Mouse (Mus musculus) stomach, embryonic 14.5 days (tissue): ENCODE measurements around the gene Rock2. TPM values are rescaled to one million over a fixed set of nuclear protein-coding genes. Genes with fewer than 3 reads are reported as not detected.

Source experiments
- ATAC-seq: fragments of 200-750 bp; cut with Nextera tagmentation; 2 replicates; pipeline ENCODE4 v1.8.0; 2017; ENCODE audit warnings: low read depth, moderate TSS enrichment; ENCODE audit not compliant: insufficient number of reproducible peaks, insufficient read depth, low FRiP score
- H3K27ac ChIP-seq: fragments of 300-500 bp; sonication (generic); 2 replicates; pipeline ENCODE4 v1.5.1; 2014; ENCODE audit warnings: mild to moderate bottlenecking, low read length, moderate library complexity, mixed read lengths
- H3K27me3 ChIP-seq: fragments of 300-500 bp; sonication (generic); 2 replicates; pipeline ENCODE4 v1.6.1; 2014; ENCODE audit warnings: low read length, control low read depth, mixed read lengths; ENCODE audit not compliant: control insufficient read depth, insufficient read depth
- H3K36me3 ChIP-seq: fragments of 300-500 bp; sonication (generic); 2 replicates; pipeline ENCODE4 v1.6.1; 2014; ENCODE audit warnings: mild to moderate bottlenecking, control low read depth, low read length, moderate library complexity, mixed read lengths; ENCODE audit not compliant: control insufficient read depth, insufficient read depth
- H3K4me1 ChIP-seq: fragments of 300-500 bp; sonication (generic); 2 replicates; pipeline ENCODE4 v1.6.1; 2014; ENCODE audit warnings: low read length, control low read depth, mixed read lengths; ENCODE audit not compliant: control insufficient read depth, insufficient read depth
- H3K4me2 ChIP-seq: fragments of 300-500 bp; sonication (generic); replicated peaks from 2 replicates; pipeline ENCODE4 v1.6.1; 2014; ENCODE audit warnings: low read depth, low read length, control low read depth
- H3K4me3 ChIP-seq: fragments of 300-500 bp; sonication (generic); 2 replicates; pipeline ENCODE4 v1.5.1; 2014; ENCODE audit warnings: low read depth, low read length, control low read depth
- H3K9ac ChIP-seq: fragments of 300-500 bp; sonication (generic); replicated peaks from 2 replicates; pipeline ENCODE4 v1.6.1; 2014; ENCODE audit warnings: low read depth, mild to moderate bottlenecking, control low read depth, low read length, moderate library complexity, mixed read lengths
- H3K9me3 ChIP-seq: fragments of 300-500 bp; sonication (generic); 2 replicates; pipeline ENCODE4 v1.6.1; 2016; ENCODE audit warnings: low read depth, low read length, control low read depth; ENCODE audit not compliant: control insufficient read depth
- WGBS: fragments of 180-500 bp; shearing (Covaris S2); extraction: QIAGEN DNeasy Blood & Tissue Kit; methylation state at CpG from one replicate; pipeline ENCODE4 v1.1.7; 2014; 5-methylcytosine and 5-hydroxymethylcytosine counted together
- polyA plus RNA-seq: library from polyadenylated mRNA; unstranded; fragments of >200 nt; fragmentation: Nextera tagmentation; extraction: Ambion mirVana; gene quantifications from 2 replicates; pipeline ENCODE4 v1.2.1, GENCODE M21; 2014

The Rock2 gene
- polyA plus RNA-seq, 1 experiment from 2014 or later: 25.5 TPM

- WGBS: 84% methylated on average over 2 of the region's 2 CpGs
- H3K9me3 ChIP-seq: no peaks in the 10 kb centered on the region
- no peaks in the 10 kb centered on the region for H3K27me3 ChIP-seq
- no peak overlapping the region for H3K4me3 ChIP-seq
- no peak overlapping the region for H3K4me2 ChIP-seq
- peaks cover 21% of the 10 kb centered on the region for H3K36me3 ChIP-seq
- ATAC-seq: no peak
- no peaks in the 10 kb centered on the region for H3K4me1 ChIP-seq
- H3K27ac ChIP-seq: no peak overlapping the region
- no peak overlapping the region for H3K9ac ChIP-seq
Measured at GRCm38 (mm10) chr12:16927889-16928288, 33.2 kb downstream of the Rock2 start.

- no peak overlapping the region for H3K27ac ChIP-seq
- no peak overlapping the region for H3K9ac ChIP-seq
- no peak overlapping the region for H3K4me2 ChIP-seq
- whole genome bisulfite sequencing: 56% methylated on average over 1 of the region's 1 CpGs
- no peak overlapping the region for H3K4me3 ChIP-seq
- no peaks in the 10 kb centered on the region for H3K4me1 ChIP-seq
- H3K9me3 ChIP-seq: no peaks in the 10 kb centered on the region
- no peaks in the 10 kb centered on the region for H3K27me3 ChIP-seq
- H3K36me3 ChIP-seq: peaks cover 12% of the 10 kb centered on the region
- ATAC-seq: no peak
Measured at GRCm38 (mm10) chr12:16934423-16934822, 39.7 kb downstream of the Rock2 start.

DNA sequence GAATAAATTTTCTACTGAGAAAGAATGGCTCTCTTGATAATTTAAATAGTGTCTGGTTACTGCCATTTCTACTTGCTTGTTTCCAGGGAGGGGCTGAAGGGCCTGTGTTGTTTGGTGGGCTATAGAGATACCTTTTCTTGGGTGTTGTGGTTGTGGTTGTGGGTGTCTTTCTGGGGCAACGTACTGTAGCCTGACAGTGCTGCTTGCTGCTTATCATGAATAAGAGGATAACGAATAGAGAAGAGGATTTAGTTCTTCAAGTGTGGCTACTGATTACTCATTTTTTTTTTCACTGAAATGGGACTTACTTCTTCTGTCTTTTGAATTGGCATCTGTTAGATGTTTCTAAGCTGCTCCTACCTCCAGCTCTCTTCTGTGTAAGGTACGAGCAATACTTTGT lies 47.3 kb downstream of the Rock2 start:
- Histone ChIP-seq H3K27ac (no peak overlapping the region), H3K4me2 (no peak overlapping the region), H3K4me1 (no peaks in the 10 kb centered on the region), H3K9ac (no peak overlapping the region), H3K27me3 (no peaks in the 10 kb centered on the region), H3K36me3 (peaks cover 12% of the 10 kb centered on the region), H3K9me3 (no peaks in the 10 kb centered on the region), H3K4me3 (no peak overlapping the region)
- WGBS: 82% methylated on average over 3 of the region's 3 CpGs
- ATAC-seq: no peak

DNA sequence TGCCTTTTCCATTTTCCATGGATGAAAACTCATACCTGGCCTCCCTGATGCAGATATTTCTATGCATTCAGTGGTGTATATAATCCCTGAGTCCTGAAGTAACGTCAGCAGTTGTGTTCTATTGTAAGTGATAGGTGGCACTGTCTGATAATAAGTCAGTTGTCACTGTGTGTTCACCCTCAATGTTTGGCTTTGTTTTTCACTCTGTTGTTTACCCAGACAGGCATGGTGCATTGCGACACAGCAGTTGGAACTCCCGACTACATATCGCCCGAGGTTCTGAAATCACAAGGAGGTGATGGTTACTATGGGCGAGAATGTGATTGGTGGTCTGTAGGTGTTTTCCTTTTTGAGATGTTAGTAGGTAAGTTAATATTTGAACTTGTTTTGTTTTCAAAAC lies 53.5 kb downstream of the Rock2 start:
- H3K9ac ChIP-seq: no peak overlapping the region
- no peak for ATAC-seq
- 91% methylated on average over 6 of the region's 6 CpGs for WGBS
- no peak overlapping the region for H3K4me3 ChIP-seq
- no peaks in the 10 kb centered on the region for H3K4me1 ChIP-seq
- no peak overlapping the region for H3K27ac ChIP-seq
- H3K27me3 ChIP-seq: no peaks in the 10 kb centered on the region
- no peak overlapping the region for H3K4me2 ChIP-seq
- H3K9me3 ChIP-seq: no peaks in the 10 kb centered on the region
- peaks cover 15% of the 10 kb centered on the region for H3K36me3 ChIP-seq

DNA sequence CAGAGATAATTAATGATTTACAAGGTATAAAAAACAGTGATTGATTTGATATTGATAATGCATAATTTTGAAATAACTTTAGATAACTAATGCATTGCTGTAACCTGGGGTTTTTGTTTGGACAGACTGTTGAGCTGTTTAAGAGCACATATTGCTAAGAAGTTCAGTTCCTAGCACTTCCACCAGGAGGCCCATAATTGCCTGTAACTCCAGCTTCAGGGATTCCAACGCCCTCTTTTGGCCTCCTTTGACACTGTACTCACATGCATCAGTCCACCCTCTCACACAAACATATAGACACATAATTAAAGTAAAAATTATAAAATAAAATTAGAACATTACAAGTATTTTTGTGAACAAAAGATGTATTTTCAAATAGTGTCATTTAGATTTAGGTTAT lies 64.2 kb downstream of the Rock2 start:
- 67% methylated on average over 1 of the region's 1 CpGs for WGBS
- peaks cover 38% of the 10 kb centered on the region for H3K36me3 ChIP-seq

GRCm38 (mm10) chr12:16963354-16963753 lies 68.7 kb downstream of the Rock2 start:
- Histone ChIP-seq H3K36me3 (peaks cover 41% of the 10 kb centered on the region), H3K4me3 (no peak overlapping the region), H3K27ac (no peak overlapping the region), H3K9me3 (no peaks in the 10 kb centered on the region), H3K9ac (no peak overlapping the region), H3K4me1 (no peaks in the 10 kb centered on the region), H3K4me2 (no peak overlapping the region), H3K27me3 (no peaks in the 10 kb centered on the region)
- WGBS: 85% methylated on average over 2 of the region's 2 CpGs
- no peak for ATAC-seq

More for the DNA sequence above, 64.2 kb downstream of the Rock2 start:
- Histone ChIP-seq H3K4me1 (no peaks in the 10 kb centered on the region), H3K27ac (no peak overlapping the region), H3K9me3 (no peaks in the 10 kb centered on the region), H3K4me3 (no peak overlapping the region), H3K4me2 (no peak overlapping the region), H3K27me3 (no peaks in the 10 kb centered on the region), H3K9ac (no peak overlapping the region)
- ATAC-seq: no peak

DNA sequence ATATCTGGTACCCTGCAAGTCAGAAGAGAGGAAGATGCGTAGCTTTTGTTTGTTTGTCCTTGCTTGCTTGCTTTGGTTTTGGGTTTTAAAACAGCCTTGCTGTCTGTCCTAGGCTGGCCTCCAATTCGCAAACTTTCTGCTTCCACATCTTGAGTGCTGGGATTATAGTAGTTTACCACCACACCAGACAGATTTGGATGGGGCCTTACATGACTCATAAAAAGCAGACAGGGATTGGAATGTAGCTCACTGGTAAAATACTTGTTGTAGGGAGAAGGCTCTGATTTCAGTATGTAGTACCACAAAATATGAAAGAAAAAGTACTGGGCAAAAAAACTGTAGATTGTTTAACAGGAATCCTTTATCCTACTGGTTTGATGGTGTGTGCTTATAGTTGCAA lies 72.1 kb downstream of the Rock2 start:
- Histone ChIP-seq H3K4me1 (no peaks in the 10 kb centered on the region), H3K9ac (no peak overlapping the region), H3K4me3 (no peak overlapping the region), H3K4me2 (no peak overlapping the region), H3K27me3 (no peaks in the 10 kb centered on the region), H3K27ac (no peak overlapping the region), H3K9me3 (no peaks in the 10 kb centered on the region), H3K36me3 (peaks cover 38% of the 10 kb centered on the region)
- WGBS: 92% methylated on average over 2 of the region's 2 CpGs
- no peak for ATAC-seq

DNA sequence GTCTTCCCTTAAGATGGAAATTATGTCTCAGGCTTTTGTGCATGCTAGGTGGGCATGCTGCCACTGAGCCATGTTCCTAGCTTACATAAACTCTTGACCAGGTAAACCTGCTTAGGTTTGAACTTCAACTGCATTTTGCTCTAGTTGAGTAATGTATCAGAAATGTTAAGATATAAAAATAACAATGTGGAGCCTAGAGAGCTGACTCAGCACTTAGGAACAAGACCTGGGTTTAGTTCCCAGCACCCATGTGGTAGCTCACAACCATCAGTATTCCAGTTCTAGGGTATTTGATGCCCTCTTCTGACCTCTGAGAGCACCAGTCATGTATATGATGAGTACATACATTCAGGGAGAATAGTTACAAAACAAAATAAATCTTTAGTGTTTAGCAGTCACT lies 82.4 kb downstream of the Rock2 start:
- Histone ChIP-seq H3K36me3 (peaks cover 65% of the 10 kb centered on the region), H3K27ac (no peak overlapping the region), H3K9ac (no peak overlapping the region), H3K27me3 (no peaks in the 10 kb centered on the region), H3K9me3 (no peaks in the 10 kb centered on the region), H3K4me1 (no peaks in the 10 kb centered on the region), H3K4me3 (no peak overlapping the region), H3K4me2 (no peak overlapping the region)
- no peak for ATAC-seq

DNA sequence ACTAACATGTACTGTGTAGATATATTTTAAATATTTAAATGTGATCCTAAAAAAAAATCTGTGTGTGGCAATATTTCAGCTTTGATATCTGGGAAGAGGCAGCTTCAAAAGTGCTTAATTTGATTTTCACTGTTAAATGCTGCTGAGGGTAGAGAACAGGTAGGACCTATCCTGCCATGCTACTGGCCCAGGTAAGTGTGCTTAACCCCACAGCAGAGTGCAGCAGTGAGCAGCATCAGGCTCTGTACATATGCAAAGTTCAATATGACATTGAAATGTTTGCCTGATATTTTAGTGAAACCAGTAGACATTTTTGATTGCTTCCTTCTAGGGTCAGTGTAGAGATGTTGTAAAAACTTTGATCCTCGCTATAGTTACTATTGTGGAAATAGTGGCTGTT lies 91.1 kb downstream of the Rock2 start:
- WGBS: 93% methylated on average over 1 of the region's 1 CpGs
- H3K27me3 ChIP-seq: no peaks in the 10 kb centered on the region
- H3K36me3 ChIP-seq: peaks cover 19% of the 10 kb centered on the region
- no peaks in the 10 kb centered on the region for H3K4me1 ChIP-seq
- no peak for ATAC-seq
- H3K4me3 ChIP-seq: no peak overlapping the region
- no peaks in the 10 kb centered on the region for H3K9me3 ChIP-seq
- no peak overlapping the region for H3K27ac ChIP-seq
- no peak overlapping the region for H3K9ac ChIP-seq
- no peak overlapping the region for H3K4me2 ChIP-seq
